Mouse (Mus musculus) hindbrain, embryonic 10.5 days (tissue): ENCODE data around the gene 4921501E09Rik. TPM values are rescaled to one million over a fixed set of nuclear protein-coding genes. Genes with fewer than 3 reads are reported as not detected.
A peak's percentile ranks its signal among the peaks of the same experiment; 100 is the strongest.
"Not testable (repeated sequence)": the region's sequence is repeated elsewhere in the genome, so short reads cannot be mapped to it uniquely, and the experiment has no call there.

Experiments used
- DNase-seq: peaks from one replicate; pipeline ENCODE4 v3.0.0-alpha.2; 2017; ENCODE audit warnings: low spot score
- H3K27ac ChIP-seq: fragments of 300-500 bp; sonication (generic); 2 replicates; pipeline ENCODE4 v1.5.1; 2016; ENCODE audit warnings: mild to moderate bottlenecking, moderate library complexity
- H3K27me3 ChIP-seq: fragments of 300-500 bp; sonication (generic); 2 replicates; pipeline ENCODE4 v1.6.1; 2016; ENCODE audit warnings: mild to moderate bottlenecking; ENCODE audit not compliant: poor library complexity, insufficient read depth, severe bottlenecking
- H3K36me3 ChIP-seq: fragments of 300-500 bp; sonication (generic); 2 replicates; pipeline ENCODE4 v1.6.1; 2016; ENCODE audit warnings: mild to moderate bottlenecking, moderate library complexity
- H3K4me1 ChIP-seq: fragments of 300-500 bp; sonication (generic); replicated peaks from 2 replicates; pipeline ENCODE4 v1.6.1; 2016; ENCODE audit warnings: mild to moderate bottlenecking
- H3K4me3 ChIP-seq: fragments of 300-500 bp; sonication (generic); 2 replicates; pipeline ENCODE4 v1.5.1; 2016; ENCODE audit warnings: mild to moderate bottlenecking, moderate library complexity
- H3K9me3 ChIP-seq: fragments of 300-500 bp; sonication (generic); 2 replicates; pipeline ENCODE4 v1.6.1; 2016; ENCODE audit warnings: mild to moderate bottlenecking, moderate library complexity
- WGBS: fragments of 180-500 bp; shearing (Covaris S2); methylation state at CpG from one replicate; pipeline ENCODE4 v1.1.7; 2016; 5-methylcytosine and 5-hydroxymethylcytosine counted together
- polyA plus RNA-seq: library from polyadenylated mRNA; unstranded; fragments of >200 nt; fragmentation: Nextera tagmentation; extraction: Ambion mirVana; gene quantifications from 2 replicates; pipeline ENCODE4 v1.2.1, GENCODE M21; 2016

The 4921501E09Rik gene
- not detected in 2 replicates for polyA plus RNA-seq

GRCm38 (mm10) chr17:33067958-33068357 lies at the start of gene 4921501E09Rik:
Gene 4921501E09Rik (minus strand): TSS chr17:33068058.
- Histone ChIP-seq H3K27me3 (no peaks in the 10 kb centered on the region), H3K36me3 (no peaks in the 10 kb centered on the region), H3K9me3 (no peaks in the 10 kb centered on the region), H3K27ac (no peak within 1 kb of the TSS), H3K4me1 (peaks cover 2% of the 10 kb centered on the region), H3K4me3 (no peak within 1 kb of the TSS)
- 58% methylated on average over 1 of the region's 1 CpGs for WGBS
- DNase-seq, result no peak

GRCm38 (mm10) chr17:33097396-33097795 lies 29.5 kb upstream of the 4921501E09Rik start:
- H3K4me3 ChIP-seq, result no peak overlapping the region
- H3K27me3 ChIP-seq, result no peaks in the 10 kb centered on the region
- peaks cover 13% of the 10 kb centered on the region for H3K4me1 ChIP-seq
- 96% methylated on average over 2 of the region's 2 CpGs for WGBS
- no peak overlapping the region for H3K27ac ChIP-seq
- H3K36me3 ChIP-seq, result no peaks in the 10 kb centered on the region
- no peaks in the 10 kb centered on the region for H3K9me3 ChIP-seq
- no peak for DNase-seq

- Histone ChIP-seq H3K27me3 (no peaks in the 10 kb centered on the region), H3K9me3 (no peaks in the 10 kb centered on the region), H3K4me1 (peaks cover 37% of the 10 kb centered on the region), H3K4me3 (peak overlapping the region; percentile 75), H3K27ac (peak overlapping the region; percentile 93), H3K36me3 (no peaks in the 10 kb centered on the region)
- 3% methylated on average over 31 of the region's 31 CpGs for WGBS
- DNase-seq, result peak; percentile 82
These were observed 24.7 kb upstream of the 4921501E09Rik start for GRCm38 (mm10) chr17:33092391-33093193.

GRCm38 (mm10) chr17:33091630-33092029 lies 23.8 kb upstream of the 4921501E09Rik start:
- H3K4me1 ChIP-seq, result peaks cover 37% of the 10 kb centered on the region
- H3K27ac ChIP-seq, result peak overlapping the region; percentile 93
- peak overlapping the region; percentile 4; the same call in 1 of the 2 replicates for H3K4me3 ChIP-seq

GRCm38 (mm10) chr17:33089220-33089949 lies 21.5 kb upstream of the 4921501E09Rik start, which contains the start of gene Zfp563:
Gene Zfp563 (plus strand): TSS chr17:33089310.
- WGBS, result 6% methylated on average over 34 of the region's 34 CpGs
- Histone ChIP-seq H3K27me3 (no peaks in the 10 kb centered on the region), H3K4me3 (peak within 1 kb of the TSS; percentile 64), H3K9me3 (no peaks in the 10 kb centered on the region), H3K36me3 (no peaks in the 10 kb centered on the region), H3K27ac (peak within 1 kb of the TSS; percentile 92), H3K4me1 (peaks cover 36% of the 10 kb centered on the region)
- peak; percentile 93 for DNase-seq

More at GRCm38 (mm10) chr17:33091630-33092029, 23.8 kb upstream of the 4921501E09Rik start:
- DNase-seq, result peak; percentile 12
- H3K27me3 ChIP-seq, result no peaks in the 10 kb centered on the region
- H3K9me3 ChIP-seq, result no peaks in the 10 kb centered on the region
- WGBS, result 34% methylated on average over 1 of the region's 1 CpGs
- no peaks in the 10 kb centered on the region for H3K36me3 ChIP-seq

- Histone ChIP-seq H3K4me3 (no peak overlapping the region), H3K36me3 (no peaks in the 10 kb centered on the region), H3K27ac (no peak overlapping the region), H3K9me3 (no peaks in the 10 kb centered on the region), H3K4me1 (peaks cover 4% of the 10 kb centered on the region), H3K27me3 (no peaks in the 10 kb centered on the region)
- 0% methylated on average over 1 of the region's 1 CpGs for WGBS
- no peak for DNase-seq
These were observed 4.9 kb downstream of the 4921501E09Rik start for GRCm38 (mm10) chr17:33063001-33063400.

- Histone ChIP-seq H3K27me3 (no peaks in the 10 kb centered on the region), H3K27ac (no peak overlapping the region), H3K4me1 (peaks cover 4% of the 10 kb centered on the region), H3K36me3 (no peaks in the 10 kb centered on the region), H3K4me3 (no peak overlapping the region), H3K9me3 (no peaks in the 10 kb centered on the region)
- no peak for DNase-seq
- WGBS, result 11% methylated on average over 1 of the region's 1 CpGs
These were observed 9.1 kb downstream of the 4921501E09Rik start for GRCm38 (mm10) chr17:33058791-33059190.

- peaks cover 15% of the 10 kb centered on the region for H3K9me3 ChIP-seq
- H3K27ac ChIP-seq, result peak within 1 kb of the TSS; percentile 94
- whole genome bisulfite sequencing, result 4% methylated on average over 27 of the region's 27 CpGs
- peak within 1 kb of the TSS; percentile 94 for H3K4me3 ChIP-seq
- DNase-seq, result peak; percentile 88
- H3K27me3 ChIP-seq, result no peaks in the 10 kb centered on the region
- peaks cover 28% of the 10 kb centered on the region for H3K36me3 ChIP-seq
- peaks cover 10% of the 10 kb centered on the region for H3K4me1 ChIP-seq
These were observed 34.7 kb downstream of the 4921501E09Rik start, which contains the start of gene Zfp763 for GRCm38 (mm10) chr17:33032900-33033891. Gene Zfp763 (minus strand): TSS chr17:33033402.

- 13% methylated on average over 10 of the region's 10 CpGs for WGBS
- peak overlapping the region; percentile 94 for H3K27ac ChIP-seq
- DNase-seq, result no peak
These were observed 35.5 kb downstream of the 4921501E09Rik start for GRCm38 (mm10) chr17:33032376-33032775.

GRCm38 (mm10) chr17:33020434-33020833 lies 47.4 kb downstream of the 4921501E09Rik start:
- DNase-seq, H3K4me3 ChIP-seq, H3K27ac ChIP-seq, H3K4me1 ChIP-seq, H3K27me3 ChIP-seq: not testable (repeated sequence)
- Histone ChIP-seq H3K9me3 (peaks cover 91% of the 10 kb centered on the region), H3K36me3 (peaks cover 99% of the 10 kb centered on the region)

More at GRCm38 (mm10) chr17:33032376-33032775, 35.5 kb downstream of the 4921501E09Rik start:
- H3K9me3 ChIP-seq, result peaks cover 23% of the 10 kb centered on the region
- peak overlapping the region; percentile 94 for H3K4me3 ChIP-seq
- H3K27me3 ChIP-seq, result no peaks in the 10 kb centered on the region
- H3K36me3 ChIP-seq, result peaks cover 36% of the 10 kb centered on the region
- peaks cover 10% of the 10 kb centered on the region for H3K4me1 ChIP-seq
